Mouse (Mus musculus) lung, embryonic 15.5 days (tissue): ENCODE data around the gene Trim34a. TPM values are rescaled to one million over a fixed set of nuclear protein-coding genes. Genes with fewer than 3 reads are reported as not detected.
"Not testable (repeated sequence)": the region's sequence is repeated elsewhere in the genome, so short reads cannot be mapped to it uniquely, and the experiment has no call there.

Experiments used
- ATAC-seq: fragments of 200-750 bp; cut with Nextera tagmentation; 2 replicates; pipeline ENCODE4 v1.8.0; 2017; ENCODE audit warnings: moderate number of reproducible peaks, borderline replicate concordance; ENCODE audit not compliant: low FRiP score, low TSS enrichment; ENCODE audit errors: extremely low read depth
- H3K27ac ChIP-seq: fragments of 300-500 bp; sonication (generic); 2 replicates; pipeline ENCODE4 v1.5.1; 2015; ENCODE audit warnings: moderate library complexity, mild to moderate bottlenecking, inconsistent platforms
- H3K27me3 ChIP-seq: fragments of 300-500 bp; sonication (generic); 2 replicates; pipeline ENCODE4 v1.6.1; 2015; ENCODE audit warnings: inconsistent platforms
- H3K36me3 ChIP-seq: fragments of 300-500 bp; sonication (generic); 2 replicates; pipeline ENCODE4 v1.6.1; 2015; ENCODE audit warnings: inconsistent platforms
- H3K4me1 ChIP-seq: fragments of 300-500 bp; sonication (generic); 2 replicates; pipeline ENCODE4 v1.6.1; 2015; ENCODE audit warnings: inconsistent platforms
- H3K4me2 ChIP-seq: fragments of 300-500 bp; sonication (generic); 2 replicates; pipeline ENCODE4 v1.6.1; 2015; ENCODE audit warnings: inconsistent platforms, mild to moderate bottlenecking, moderate library complexity
- H3K4me3 ChIP-seq: fragments of 300-500 bp; sonication (generic); 2 replicates; pipeline ENCODE4 v1.5.1; 2015; ENCODE audit warnings: mild to moderate bottlenecking, inconsistent platforms
- H3K9ac ChIP-seq: fragments of 300-500 bp; sonication (generic); 2 replicates; pipeline ENCODE4 v1.6.1; 2015; ENCODE audit warnings: inconsistent platforms
- H3K9me3 ChIP-seq: fragments of 300-500 bp; sonication (generic); 2 replicates; pipeline ENCODE4 v1.6.1; 2016; ENCODE audit warnings: inconsistent platforms
- WGBS: fragments of 180-500 bp; shearing (Covaris S2); methylation state at CpG from one replicate; pipeline ENCODE4 v1.1.7; 2015; 5-methylcytosine and 5-hydroxymethylcytosine counted together
- polyA plus RNA-seq: library from polyadenylated mRNA; unstranded; fragments of >200 nt; fragmentation: Nextera tagmentation; extraction: Ambion mirVana; gene quantifications from 2 replicates; pipeline ENCODE4 v1.2.1, GENCODE M21; 2015

Gene Trim34a
- polyA plus RNA-seq, 1 experiment from 2014 or later = 2.3 TPM

DNA sequence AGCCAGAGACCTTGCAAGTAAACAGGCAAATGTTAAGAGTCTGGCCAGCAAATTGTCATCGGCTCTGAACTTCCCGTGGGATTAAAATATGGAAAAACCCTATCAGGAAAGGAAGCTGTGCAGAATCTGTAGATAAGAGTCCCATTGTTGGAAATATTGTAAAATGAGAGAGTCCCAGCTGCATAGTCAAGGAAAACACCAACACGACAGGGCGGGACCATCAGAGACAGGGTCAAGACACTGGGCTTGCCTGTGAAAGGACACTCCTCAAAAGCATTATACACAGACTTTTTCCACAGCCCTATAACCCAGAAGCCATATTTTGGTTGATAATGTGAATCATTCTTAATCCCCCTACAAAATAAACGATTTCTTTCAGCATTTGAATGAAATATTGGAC is 21.1 kb downstream of the Trim34a start:
- 65% methylated on average over 5 of the region's 5 CpGs for WGBS
- not testable (repeated sequence) for H3K36me3 ChIP-seq, H3K4me3 ChIP-seq, ATAC-seq, H3K9me3 ChIP-seq, H3K27ac ChIP-seq, H3K9ac ChIP-seq, H3K27me3 ChIP-seq, H3K4me2 ChIP-seq, H3K4me1 ChIP-seq

DNA sequence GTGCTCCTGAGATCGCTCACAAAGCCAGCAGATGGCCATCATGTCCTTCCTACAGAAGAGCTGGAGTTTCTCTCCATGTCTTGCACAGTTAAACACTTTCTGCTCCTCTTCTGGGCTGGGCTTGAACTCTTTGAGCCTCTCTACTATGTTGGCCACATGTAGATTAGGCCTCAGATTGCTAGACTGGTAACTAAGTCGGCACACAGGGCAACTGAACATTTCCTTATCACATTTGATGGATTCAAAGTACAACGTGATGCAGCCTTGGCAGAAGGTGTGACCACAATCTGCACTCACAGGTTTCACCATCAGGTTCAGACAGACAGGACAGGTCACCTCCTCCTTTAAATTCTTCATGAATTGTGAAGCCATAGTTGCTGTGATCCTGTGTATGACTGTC is 35.1 kb downstream of the Trim34a start:
- not testable (repeated sequence) for H3K4me1 ChIP-seq, H3K27me3 ChIP-seq, ATAC-seq, H3K4me3 ChIP-seq, H3K27ac ChIP-seq, H3K4me2 ChIP-seq, H3K9ac ChIP-seq, H3K9me3 ChIP-seq, H3K36me3 ChIP-seq
- 68% methylated on average over 3 of the region's 3 CpGs for WGBS

DNA sequence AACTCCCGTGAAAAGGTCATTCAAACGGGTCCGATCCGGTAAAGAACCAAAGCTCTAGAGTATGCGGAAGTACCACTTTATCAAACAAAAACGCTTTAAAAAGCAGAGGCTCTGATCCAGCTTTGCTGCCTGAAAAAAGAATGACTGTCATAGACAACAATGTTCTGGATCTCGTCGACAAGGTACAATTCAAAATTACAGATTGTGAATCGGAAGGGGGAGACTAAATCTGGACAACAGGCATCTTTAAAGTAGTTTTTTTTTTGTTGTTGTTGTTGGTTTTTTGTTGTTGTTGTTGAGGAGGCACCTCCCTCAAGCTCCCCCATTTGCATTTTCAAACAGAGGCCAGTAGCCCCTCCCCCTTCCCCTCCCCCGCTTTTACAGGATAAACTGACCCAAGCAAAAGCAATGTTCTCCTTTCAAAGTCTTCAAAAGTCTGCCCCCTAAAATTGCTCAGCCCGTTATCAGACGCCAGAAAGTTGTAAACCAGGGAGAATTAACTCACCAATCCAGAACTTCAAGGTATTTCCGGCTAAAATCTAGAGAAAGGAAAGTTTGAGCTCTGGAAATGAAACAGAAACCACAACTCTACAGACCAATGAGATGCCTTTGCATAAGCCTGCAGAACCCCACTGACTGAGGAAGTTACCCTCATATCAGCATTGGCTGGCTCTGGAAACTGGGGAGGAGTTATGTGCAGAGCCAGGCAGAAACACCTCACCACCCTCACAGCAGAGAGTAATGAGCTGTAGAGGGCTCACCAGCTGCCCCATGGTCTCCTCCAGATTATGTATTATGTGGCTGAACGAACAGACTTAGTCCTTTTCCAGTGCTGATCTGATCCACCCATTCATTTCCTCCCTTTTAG is 43.6 kb downstream of the Trim34a start, which contains the start of gene Trim5:
Gene Trim5 (minus strand): TSS at position 519 of the 868 bp plus-strand sequence.
- not testable (repeated sequence) for H3K27ac ChIP-seq, H3K9ac ChIP-seq, H3K4me1 ChIP-seq, H3K9me3 ChIP-seq, H3K27me3 ChIP-seq, H3K36me3 ChIP-seq
- peak within 1 kb of the TSS; percentile 21; the same call in 1 of the 2 replicates for H3K4me3 ChIP-seq
- 32% methylated on average over 14 of the region's 14 CpGs for WGBS
- peak; percentile 74; the same call in 1 of the 2 replicates for ATAC-seq
- peak within 1 kb of the TSS; percentile 42 for H3K4me2 ChIP-seq

DNA sequence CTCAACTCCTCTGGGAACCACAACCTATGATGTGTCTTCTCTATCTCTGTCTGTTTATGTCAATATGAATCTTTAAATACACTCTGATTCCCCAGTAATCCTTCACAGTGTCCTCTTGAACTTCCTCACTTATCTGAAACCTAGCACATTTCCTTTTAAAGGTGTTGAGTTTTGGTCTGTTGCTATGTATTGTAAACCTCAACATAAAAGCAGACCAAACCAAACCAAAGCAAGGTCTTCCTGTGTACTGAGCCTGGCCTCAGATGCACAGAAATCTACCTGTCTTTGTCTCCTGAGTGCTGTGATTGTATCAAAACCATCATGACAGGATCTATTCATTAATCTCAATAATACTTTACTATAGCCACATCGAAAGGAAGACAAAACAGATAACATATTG is 46.4 kb downstream of the Trim34a start:
- Histone ChIP-seq H3K27ac (no peak overlapping the region), H3K9me3 (no peaks in the 10 kb centered on the region), H3K27me3 (no peaks in the 10 kb centered on the region), H3K4me1 (no peaks in the 10 kb centered on the region), H3K36me3 (no peaks in the 10 kb centered on the region), H3K4me3 (no peak overlapping the region), H3K4me2 (no peak overlapping the region), H3K9ac (no peak overlapping the region)
- WGBS = 68% methylated on average over 1 of the region's 1 CpGs
- no peak for ATAC-seq

DNA sequence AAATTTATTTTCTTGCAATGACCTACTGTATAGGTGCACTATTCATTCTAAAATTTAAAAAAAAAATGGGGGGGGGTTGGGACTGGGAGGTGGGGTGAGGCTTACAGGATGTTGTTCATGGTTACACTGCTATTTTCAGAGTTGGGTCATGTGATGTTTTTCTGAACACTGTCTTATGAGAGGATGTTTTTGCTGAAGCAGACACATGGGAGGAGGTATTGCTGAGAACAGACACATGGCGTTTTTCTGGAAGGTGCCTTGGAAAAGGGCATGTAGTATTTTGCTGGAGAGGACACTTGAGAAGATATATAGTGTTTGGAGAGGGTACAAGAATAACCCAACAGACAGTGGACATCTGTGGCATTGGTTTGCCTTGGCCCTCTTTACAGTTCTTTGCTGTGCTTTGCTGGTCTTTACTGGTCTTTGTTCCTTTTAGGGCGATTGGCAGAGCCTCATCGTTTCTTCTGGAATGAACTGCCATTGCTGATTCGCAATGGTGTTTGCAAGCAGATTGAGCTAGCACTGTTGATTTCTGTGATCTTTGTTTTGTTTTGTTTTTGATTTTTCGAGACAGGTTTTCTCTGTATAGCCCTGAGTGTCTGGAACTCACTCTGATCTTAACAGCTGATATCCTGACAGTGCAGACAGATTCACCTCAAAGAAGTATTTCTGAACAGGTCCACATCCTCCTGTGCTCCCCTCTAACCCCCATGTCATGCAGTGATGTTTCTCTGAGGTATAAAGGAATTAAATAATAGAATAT is 47.6 kb downstream of the Trim34a start:
- Histone ChIP-seq H3K9ac (no peak overlapping the region), H3K9me3 (no peaks in the 10 kb centered on the region), H3K27ac (no peak overlapping the region), H3K4me2 (no peak overlapping the region), H3K4me1 (no peaks in the 10 kb centered on the region), H3K36me3 (no peaks in the 10 kb centered on the region), H3K4me3 (no peak overlapping the region), H3K27me3 (no peaks in the 10 kb centered on the region)
- 80% methylated on average over 5 of the region's 5 CpGs for WGBS
- no peak for ATAC-seq

Other genes starting within 250 kb of the Trim34a start
- not detected in 2 replicates for gene Olfr638, start 245.7 kb upstream of the Trim34a start, polyA plus RNA-seq
- gene Olfr639, start 227.2 kb upstream of the Trim34a start, polyA plus RNA-seq = not detected in 2 replicates
- not detected in 2 replicates for gene Olfr640, start 218.9 kb upstream of the Trim34a start, polyA plus RNA-seq
- gene Olfr641, start 209.0 kb upstream of the Trim34a start, polyA plus RNA-seq = not detected in 2 replicates
- not detected in 2 replicates for gene Olfr642, start 191.8 kb upstream of the Trim34a start, polyA plus RNA-seq
- not detected in 2 replicates for gene 4930516K23Rik, start 183.0 kb upstream of the Trim34a start, polyA plus RNA-seq
- not detected in 2 replicates for gene Olfr644, start 172.6 kb upstream of the Trim34a start, polyA plus RNA-seq
- gene Olfr645, start 159.0 kb upstream of the Trim34a start, polyA plus RNA-seq = not detected in 2 replicates
- not detected in 2 replicates for gene Olfr646, start 139.6 kb upstream of the Trim34a start, polyA plus RNA-seq
- not detected in 2 replicates for gene Ubqln5, start 114.6 kb upstream of the Trim34a start, polyA plus RNA-seq
- not detected in 2 replicates for gene Olfr643, start 107.1 kb upstream of the Trim34a start, polyA plus RNA-seq
- gene Ubqln3, start 101.2 kb upstream of the Trim34a start, polyA plus RNA-seq = not detected in 2 replicates
- gene Ubqlnl, start 93.9 kb upstream of the Trim34a start, polyA plus RNA-seq = not detected in 2 replicates
- gene Olfm5, start 79.6 kb upstream of the Trim34a start, polyA plus RNA-seq = not detected in 2 replicates
- 0.12 and 0.20 TPM in 2 replicates for gene Olfr648, start 61.1 kb upstream of the Trim34a start, polyA plus RNA-seq
- gene Olfr649, start 48.5 kb upstream of the Trim34a start, polyA plus RNA-seq = not detected in 2 replicates
- 0.75 and 0.98 TPM in 2 replicates for gene Trim6, start 25.7 kb upstream of the Trim34a start, polyA plus RNA-seq
- 0.26 and 0.31 TPM in 2 replicates for gene Trim5, start 43.6 kb downstream of the Trim34a start, polyA plus RNA-seq
- 4.2 and 5.6 TPM in 2 replicates for gene Trim12a, start 71.0 kb downstream of the Trim34a start, polyA plus RNA-seq
- gene Trim34b, start 85.0 kb downstream of the Trim34a start, polyA plus RNA-seq = 0.10 TPM in 1 of 2 replicates, not detected in the other
- 2.0 and 2.3 TPM in 2 replicates for gene Trim12c, start 108.9 kb downstream of the Trim34a start, polyA plus RNA-seq
- 0.09 TPM in 2 replicates for gene Trim30b, start 125.4 kb downstream of the Trim34a start, polyA plus RNA-seq
- gene Trim30c, start 156.4 kb downstream of the Trim34a start, polyA plus RNA-seq = 0.22 and 0.26 TPM in 2 replicates
- gene Trim30a, start 220.7 kb downstream of the Trim34a start, polyA plus RNA-seq = 1.0 and 1.9 TPM in 2 replicates